Mouse (Mus musculus) heart, adult 2 months (tissue): Measurements from ENCODE around the gene Lzts2. TPM values are rescaled to one million over a fixed set of nuclear protein-coding genes. Genes with fewer than 3 reads are reported as not detected.

Source experiments
- DNase-seq, 2 experiments: peaks; one replicate each; pipeline ENCODE4 v3.0.0; 2021
- H3K27ac ChIP-seq: fragments of 200-600 bp; 2 replicates; pipeline ENCODE4 v1.8.1; 2022
- H3K27me3 ChIP-seq: fragments of 200-500 bp; 2 replicates; pipeline ENCODE4 v1.6.1; 2012; ENCODE audit warnings: mild to moderate bottlenecking, low read length, inconsistent platforms, mixed read lengths; ENCODE audit not compliant: control insufficient read depth, insufficient read depth
- H3K36me3 ChIP-seq: fragments of 200-500 bp; 2 replicates; pipeline ENCODE4 v1.6.1; 2012; ENCODE audit warnings: low read length, inconsistent platforms; ENCODE audit not compliant: control insufficient read depth, insufficient read depth
- H3K4me1 ChIP-seq: fragments of 200-500 bp; 2 replicates; pipeline ENCODE4 v1.6.1; 2011; ENCODE audit warnings: low read length; ENCODE audit not compliant: control insufficient read depth, insufficient read depth
- H3K4me3 ChIP-seq: fragments of 200-600 bp; 2 replicates; pipeline ENCODE4 v1.8.1; 2022
- H3K79me2 ChIP-seq: fragments of 200-500 bp; replicated peaks from 2 replicates; pipeline ENCODE4 v1.6.1; 2012; ENCODE audit warnings: mild to moderate bottlenecking, inconsistent platforms, low read length, moderate library complexity, mixed read lengths; ENCODE audit not compliant: control insufficient read depth, insufficient read depth
- H3K9ac ChIP-seq: fragments of 200-500 bp; 2 replicates; pipeline ENCODE4 v1.6.1; 2012; ENCODE audit warnings: low read depth, mild to moderate bottlenecking, control low read depth, inconsistent platforms, low read length, mixed read lengths
- CTCF ChIP-seq: fragments of 200-600 bp; IDR thresholded peaks from 2 replicates; pipeline ENCODE4 v1.8.1; 2022; ENCODE audit warnings: antibody characterized with exemption, mild to moderate bottlenecking, moderate library complexity
- EP300 ChIP-seq: fragments of 200-500 bp; IDR thresholded peaks from 2 replicates; pipeline ENCODE4 v1.6.1; 2011; ENCODE audit warnings: low read depth, low read length, control low read depth; ENCODE audit not compliant: insufficient read depth
- POLR2A ChIP-seq: fragments of 200-500 bp; IDR thresholded peaks from 2 replicates; pipeline ENCODE4 v1.6.1; 2011; ENCODE audit warnings: mild to moderate bottlenecking, low read depth, low read length, control low read depth; ENCODE audit not compliant: insufficient read depth
- WGBS: fragments of 180-500 bp; shearing (Covaris S2); methylation state at CpG from one replicate; pipeline ENCODE4 v1.1.7; 2018; 5-methylcytosine and 5-hydroxymethylcytosine counted together
- intact Hi-C: fragments of 180-260 bp; cut with DNase I; formaldehyde crosslinking; loops from one replicate; pipeline ENCODE4 v1.15.1; 2025
- polyA plus RNA-seq: library from polyadenylated mRNA; depleted of rRNA; stranded (reverse); fragments of >200 nt; gene quantifications from 2 replicates; pipeline ENCODE4 v1.2.3, GENCODE M21; 2012
- total RNA-seq, 2 experiments: library from RNA; stranded (reverse); gene quantifications; 2 replicates each; pipeline ENCODE4 v1.2.3; 2021

The Lzts2 gene
- total and polyA plus RNA-seq, 3 experiments, result 59.1 to 68.1 (median 61.6) TPM

- peak within 1 kb of the TSS; percentile 52 for H3K4me3 ChIP-seq
- peaks cover 2% of the 10 kb centered on the region; the same call in 1 of the 2 replicates for H3K4me1 ChIP-seq
- peak; percentile 82 for TF ChIP-seq POLR2A
- TF ChIP-seq EP300, result no peak
- TF ChIP-seq CTCF, result peak; percentile 93
- under 1% methylated on average over 26 of the region's 26 CpGs for WGBS
- H3K36me3 ChIP-seq, result no peaks in the 10 kb centered on the region
- peak within 1 kb of the TSS; percentile 95 for H3K27ac ChIP-seq
- intact Hi-C loops, result no loop called here
- H3K9ac ChIP-seq, result peak within 1 kb of the TSS; percentile 66
- H3K79me2 ChIP-seq, result no peaks in the 10 kb centered on the region
- H3K27me3 ChIP-seq, result no peaks in the 10 kb centered on the region
- DNase-seq, result peak; percentile 95
Measured at GRCm38 (mm10) chr19:45047417-45047934, 33.3 kb downstream of the Lzts2 start, which contains the start of gene Sfxn3. Gene Sfxn3 (plus strand): TSS chr19:45047503.

- Histone ChIP-seq H3K4me1 (peaks cover 2% of the 10 kb centered on the region; the same call in 1 of the 2 replicates), H3K9ac (peak overlapping the region; percentile 66), H3K4me3 (peak overlapping the region; percentile 52), H3K79me2 (no peaks in the 10 kb centered on the region), H3K27ac (peak overlapping the region; percentile 95), H3K27me3 (no peaks in the 10 kb centered on the region), H3K36me3 (no peaks in the 10 kb centered on the region)
- DNase-seq, result peak in 1 of 2 experiments; percentile 77
- TF ChIP-seq POLR2A (no peak), EP300 (peak; percentile 56; the same call in 1 of the 2 replicates), CTCF (no peak)
- WGBS, result 14% methylated on average over 11 of the region's 11 CpGs
- intact Hi-C loops, result no loop called here
Measured at GRCm38 (mm10) chr19:45047935-45048643, 33.9 kb downstream of the Lzts2 start.

GRCm38 (mm10) chr19:45048644-45049365, 34.6 kb downstream of the Lzts2 start:
- Histone ChIP-seq H3K4me3 (peak overlapping the region; percentile 52; the same call in 1 of the 2 replicates), H3K27me3 (no peaks in the 10 kb centered on the region), H3K79me2 (no peaks in the 10 kb centered on the region), H3K9ac (peak overlapping the region; percentile 66), H3K4me1 (peaks cover 2% of the 10 kb centered on the region; the same call in 1 of the 2 replicates), H3K36me3 (no peaks in the 10 kb centered on the region), H3K27ac (peak overlapping the region; percentile 95)
- intact Hi-C loops, result no loop called here
- TF ChIP-seq POLR2A, result no peak
- no peak for TF ChIP-seq EP300
- TF ChIP-seq CTCF, result no peak
- 77% methylated on average over 12 of the region's 12 CpGs for WGBS
- no peak for DNase-seq

- WGBS, result 62% methylated on average over 9 of the region's 9 CpGs
- Histone ChIP-seq H3K36me3 (no peaks in the 10 kb centered on the region), H3K79me2 (no peaks in the 10 kb centered on the region), H3K27me3 (no peaks in the 10 kb centered on the region), H3K9ac (no peak overlapping the region), H3K27ac (no peak overlapping the region), H3K4me1 (peaks cover 2% of the 10 kb centered on the region; the same call in 1 of the 2 replicates), H3K4me3 (no peak overlapping the region)
- intact Hi-C loops, result no loop called here
- TF ChIP-seq EP300 (no peak), CTCF (no peak), POLR2A (no peak)
- DNase-seq, result no peak
Measured at GRCm38 (mm10) chr19:45049523-45049922, 35.3 kb downstream of the Lzts2 start.

GRCm38 (mm10) chr19:45053451-45053850, 39.2 kb downstream of the Lzts2 start:
- 82% methylated on average over 8 of the region's 8 CpGs for WGBS
- no peak for DNase-seq
- H3K27ac ChIP-seq, result no peak overlapping the region
- TF ChIP-seq CTCF (no peak), POLR2A (no peak), EP300 (no peak)
- intact Hi-C loops, result no loop called here
- H3K4me1 ChIP-seq, result peaks cover 5% of the 10 kb centered on the region
- no peaks in the 10 kb centered on the region; the same call in 1 of the 2 replicates for H3K36me3 ChIP-seq
- H3K9ac ChIP-seq, result no peak overlapping the region
- no peak overlapping the region for H3K4me3 ChIP-seq
- no peaks in the 10 kb centered on the region for H3K79me2 ChIP-seq
- H3K27me3 ChIP-seq, result no peaks in the 10 kb centered on the region
